Mouse (Mus musculus) hindbrain, embryonic 13.5 days (tissue): ENCODE measurements around the gene Zbtb42. TPM values are rescaled to one million over a fixed set of nuclear protein-coding genes. Genes with fewer than 3 reads are reported as not detected.
A peak's percentile ranks its signal among the peaks of the same experiment; 100 is the strongest.

ENCODE experiments used
- ATAC-seq: fragments of 200-750 bp; cut with Nextera tagmentation; 2 replicates; pipeline ENCODE4 v1.8.0; 2017; ENCODE audit warnings: moderate TSS enrichment; ENCODE audit not compliant: low FRiP score
- H3K27ac ChIP-seq: fragments of 300-500 bp; sonication (generic); 2 replicates; pipeline ENCODE4 v1.5.1; 2015; ENCODE audit warnings: inconsistent platforms, mild to moderate bottlenecking, moderate library complexity
- H3K27me3 ChIP-seq: fragments of 300-500 bp; sonication (generic); 2 replicates; pipeline ENCODE4 v1.6.1; 2015; ENCODE audit warnings: mild to moderate bottlenecking, inconsistent platforms
- H3K36me3 ChIP-seq: fragments of 300-500 bp; sonication (generic); 2 replicates; pipeline ENCODE4 v1.6.1; 2015; ENCODE audit warnings: mild to moderate bottlenecking, inconsistent platforms
- H3K4me1 ChIP-seq: fragments of 300-500 bp; sonication (generic); replicated peaks from 2 replicates; pipeline ENCODE4 v1.6.1; 2015; ENCODE audit warnings: inconsistent platforms
- H3K4me2 ChIP-seq: fragments of 300-500 bp; sonication (generic); 2 replicates; pipeline ENCODE4 v1.6.1; 2015; ENCODE audit warnings: inconsistent platforms, mild to moderate bottlenecking, moderate library complexity
- H3K4me3 ChIP-seq: fragments of 300-500 bp; sonication (generic); 2 replicates; pipeline ENCODE4 v1.5.1; 2015; ENCODE audit warnings: mild to moderate bottlenecking, inconsistent platforms
- H3K9ac ChIP-seq: fragments of 300-500 bp; sonication (generic); 2 replicates; pipeline ENCODE4 v1.6.1; 2015; ENCODE audit warnings: mild to moderate bottlenecking, inconsistent platforms
- H3K9me3 ChIP-seq: fragments of 300-500 bp; sonication (generic); 2 replicates; pipeline ENCODE4 v1.6.1; 2016; ENCODE audit warnings: inconsistent platforms
- WGBS: fragments of 180-500 bp; shearing (Covaris S2); methylation state at CpG from one replicate; pipeline ENCODE4 v1.1.7; 2015; 5-methylcytosine and 5-hydroxymethylcytosine counted together
- microRNA-seq: library from miRNA; unstranded; fragments of <30 nt; microRNA quantifications from one replicate; pipeline ENCODE4, GENCODE M21; 2016
- polyA plus RNA-seq: library from polyadenylated mRNA; unstranded; fragments of >200 nt; fragmentation: Nextera tagmentation; extraction: Ambion mirVana; gene quantifications from 2 replicates; pipeline ENCODE4 v1.2.1, GENCODE M21; 2015

Gene Zbtb42
- polyA plus RNA-seq, 1 experiment from 2014 or later: 4.6 TPM

DNA sequence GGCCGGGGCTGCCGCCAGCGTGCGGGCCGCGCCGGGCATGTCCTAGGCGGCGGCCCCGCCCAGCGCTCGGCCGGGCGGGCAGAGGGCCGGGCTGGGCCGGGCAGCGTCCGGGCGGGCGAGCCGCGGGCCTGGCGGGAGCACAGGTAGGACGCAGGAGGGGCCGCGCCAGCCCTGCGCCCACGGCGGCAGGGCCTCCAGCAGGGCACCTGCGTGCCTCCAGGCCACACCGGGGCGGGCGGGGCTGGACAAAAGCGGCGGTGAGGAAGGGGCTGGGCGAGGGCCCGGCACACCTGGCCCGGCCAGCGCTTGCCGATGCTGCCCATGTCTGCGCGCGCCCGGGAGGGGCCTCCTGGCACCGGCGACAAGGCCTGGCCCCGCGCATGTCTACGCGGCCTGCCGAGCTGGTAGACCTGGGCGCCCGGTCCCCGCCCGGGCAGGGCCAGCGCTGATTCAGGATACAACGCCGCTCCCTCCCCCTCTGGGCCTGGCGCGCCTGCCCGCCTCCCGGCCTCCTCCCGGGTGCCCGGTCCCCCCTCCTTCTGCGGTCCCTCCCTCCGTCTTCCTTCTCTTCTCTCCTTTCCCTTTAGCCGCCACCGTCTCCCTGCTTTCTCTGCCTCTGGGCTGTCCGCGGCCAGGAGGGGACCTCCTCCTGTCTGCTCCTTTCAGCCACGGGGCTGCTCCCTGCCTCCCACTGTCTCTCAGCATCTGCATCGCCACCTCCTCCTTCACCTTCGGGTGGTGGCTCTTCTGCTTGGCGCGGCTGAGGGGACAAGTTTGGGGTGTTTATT is 43.8 kb downstream of the Zbtb42 start:
- under 1% methylated on average over 52 of the region's 75 CpGs for WGBS
- peak; percentile 56 for ATAC-seq

DNA sequence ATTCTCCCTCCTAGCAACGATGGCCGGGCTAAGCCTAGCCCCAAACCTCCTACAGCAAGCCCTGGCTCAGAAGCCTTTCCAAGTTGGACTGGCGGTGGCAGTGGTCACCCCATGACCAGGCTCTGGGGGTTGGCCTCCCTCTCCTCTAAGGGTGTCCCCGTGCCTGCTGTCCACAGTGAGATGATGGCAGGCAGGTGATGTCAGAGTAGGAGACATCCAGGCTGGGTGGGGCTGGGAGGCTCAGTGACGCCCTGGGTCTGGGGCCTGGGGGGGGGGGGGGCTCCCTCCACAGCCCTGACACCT is 44.4 kb downstream of the Zbtb42 start:
- peaks cover 23% of the 10 kb centered on the region for H3K36me3 ChIP-seq
- WGBS: 10% methylated on average over 5 of the region's 5 CpGs
- no peaks in the 10 kb centered on the region for H3K9me3 ChIP-seq
- peak overlapping the region; percentile 81 for H3K27ac ChIP-seq
- H3K9ac ChIP-seq: peak overlapping the region; percentile 97
- H3K27me3 ChIP-seq: peaks cover 29% of the 10 kb centered on the region
- ATAC-seq: peak; percentile 15; the same call in 1 of the 2 replicates
- H3K4me3 ChIP-seq: peak overlapping the region; percentile 88
- H3K4me1 ChIP-seq: peaks cover 56% of the 10 kb centered on the region
- peak overlapping the region; percentile 83 for H3K4me2 ChIP-seq

More for the DNA sequence above, 43.8 kb downstream of the Zbtb42 start:
- peak overlapping the region; percentile 83 for H3K4me2 ChIP-seq
- H3K27me3 ChIP-seq: peaks cover 29% of the 10 kb centered on the region
- no peaks in the 10 kb centered on the region for H3K9me3 ChIP-seq
- H3K36me3 ChIP-seq: peaks cover 18% of the 10 kb centered on the region
- H3K27ac ChIP-seq: peak overlapping the region; percentile 81
- peak overlapping the region; percentile 88 for H3K4me3 ChIP-seq
- H3K9ac ChIP-seq: peak overlapping the region; percentile 97
- H3K4me1 ChIP-seq: peaks cover 51% of the 10 kb centered on the region

DNA sequence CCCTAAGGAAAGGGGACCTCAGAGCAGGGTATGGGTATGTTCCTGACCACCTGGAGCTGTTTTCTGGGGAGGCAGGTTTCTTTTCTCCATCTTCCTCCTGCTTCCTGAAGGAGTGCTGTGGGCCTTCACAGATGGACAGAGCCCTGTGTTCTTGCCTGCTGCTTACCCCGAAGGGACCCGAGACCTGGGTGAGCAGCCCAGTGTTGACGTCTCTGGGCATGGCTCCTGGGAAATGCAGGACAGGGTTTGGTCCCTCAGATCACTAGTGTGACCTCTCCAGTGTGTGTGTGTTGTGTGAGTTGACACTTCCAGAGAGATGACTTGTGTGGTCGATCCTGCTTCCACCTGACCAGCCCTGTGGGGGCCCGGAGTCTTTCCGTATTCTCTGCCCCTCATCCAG is 44.8 kb downstream of the Zbtb42 start:
- no peak overlapping the region for H3K27ac ChIP-seq
- WGBS: 82% methylated on average over 6 of the region's 6 CpGs
- ATAC-seq: no peak
- H3K9ac ChIP-seq: peak overlapping the region; percentile 97
- peak overlapping the region; percentile 83 for H3K4me2 ChIP-seq
- peaks cover 56% of the 10 kb centered on the region for H3K4me1 ChIP-seq
- no peaks in the 10 kb centered on the region for H3K9me3 ChIP-seq
- H3K4me3 ChIP-seq: peak overlapping the region; percentile 88
- H3K36me3 ChIP-seq: peaks cover 23% of the 10 kb centered on the region
- H3K27me3 ChIP-seq: peaks cover 29% of the 10 kb centered on the region

DNA sequence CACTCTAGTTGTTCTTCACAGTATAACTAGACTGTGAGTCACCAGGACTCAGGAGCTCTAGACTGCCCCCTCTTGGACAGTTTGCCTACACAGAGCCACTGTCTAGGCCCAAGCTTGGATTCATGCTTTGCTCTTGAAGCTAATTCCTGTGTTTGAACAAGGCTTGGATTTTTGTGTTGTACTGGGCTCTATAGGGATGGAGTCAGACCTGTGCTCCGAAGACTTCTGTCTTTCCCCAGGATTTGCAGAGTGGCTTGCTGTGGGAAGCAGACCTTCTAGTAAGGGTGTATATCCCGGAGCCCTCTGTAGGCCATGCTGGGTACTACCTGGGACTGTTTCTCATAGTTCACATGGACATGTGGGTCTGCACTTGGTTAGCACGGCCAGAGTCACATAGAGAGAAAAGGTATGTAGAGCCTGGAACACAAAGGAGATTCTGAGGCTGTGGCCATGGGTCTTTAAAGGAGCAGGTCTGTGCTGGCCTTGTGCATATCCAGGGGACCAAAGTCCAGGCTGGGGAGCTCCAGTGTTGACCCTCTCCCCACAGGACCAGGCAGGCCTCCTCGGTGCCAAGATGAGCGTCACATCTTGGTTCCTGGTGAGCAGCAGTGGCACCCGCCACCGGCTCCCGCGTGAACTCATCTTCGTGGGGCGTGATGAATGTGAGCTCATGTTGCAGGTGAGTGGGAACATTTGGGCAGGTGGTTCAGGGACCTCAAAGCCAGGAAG is 45.6 kb downstream of the Zbtb42 start:
- 0 out of 2 replicates have a peak overlapping the region, but pooled peaks have one; percentile 6 for H3K4me2 ChIP-seq
- 79% methylated on average over 11 of the region's 11 CpGs for WGBS
- peaks cover 56% of the 10 kb centered on the region for H3K4me1 ChIP-seq
- peaks cover 29% of the 10 kb centered on the region for H3K27me3 ChIP-seq
- no peaks in the 10 kb centered on the region for H3K9me3 ChIP-seq
- H3K9ac ChIP-seq: no peak overlapping the region
- H3K36me3 ChIP-seq: peaks cover 23% of the 10 kb centered on the region
- ATAC-seq: no peak
- H3K27ac ChIP-seq: no peak overlapping the region
- peak overlapping the region; percentile 4; the same call in 1 of the 2 replicates for H3K4me3 ChIP-seq

DNA sequence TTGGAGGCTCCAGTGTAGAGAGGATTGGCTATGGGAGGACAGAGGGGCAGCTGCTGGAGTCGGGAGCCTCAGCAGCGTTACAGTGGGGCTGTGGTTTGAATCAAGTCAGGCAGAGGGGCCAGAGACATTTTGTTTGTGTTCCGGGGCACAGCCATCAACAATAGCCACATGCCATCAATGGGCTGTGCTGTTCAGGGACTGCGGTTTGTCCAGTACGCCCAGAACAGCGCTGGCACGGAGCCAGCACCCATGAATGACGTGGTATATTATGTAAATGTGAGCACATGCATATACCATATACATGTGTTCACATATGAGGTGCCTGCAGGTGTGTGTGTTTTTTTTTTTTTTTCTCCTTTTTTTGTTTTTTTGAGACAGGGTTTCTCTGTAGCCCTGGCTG is 49.2 kb downstream of the Zbtb42 start:
- H3K27ac ChIP-seq: no peak overlapping the region
- no peak overlapping the region for H3K4me3 ChIP-seq
- H3K27me3 ChIP-seq: peaks cover 5% of the 10 kb centered on the region; the same call in 1 of the 2 replicates
- 0 out of 2 replicates have a peak overlapping the region, but pooled peaks have one; percentile 44 for H3K9ac ChIP-seq
- peaks cover 55% of the 10 kb centered on the region for H3K36me3 ChIP-seq
- 58% methylated on average over 8 of the region's 8 CpGs for WGBS
- no peak for ATAC-seq
- peaks cover 48% of the 10 kb centered on the region for H3K4me1 ChIP-seq
- H3K4me2 ChIP-seq: no peak overlapping the region
- H3K9me3 ChIP-seq: no peaks in the 10 kb centered on the region

DNA sequence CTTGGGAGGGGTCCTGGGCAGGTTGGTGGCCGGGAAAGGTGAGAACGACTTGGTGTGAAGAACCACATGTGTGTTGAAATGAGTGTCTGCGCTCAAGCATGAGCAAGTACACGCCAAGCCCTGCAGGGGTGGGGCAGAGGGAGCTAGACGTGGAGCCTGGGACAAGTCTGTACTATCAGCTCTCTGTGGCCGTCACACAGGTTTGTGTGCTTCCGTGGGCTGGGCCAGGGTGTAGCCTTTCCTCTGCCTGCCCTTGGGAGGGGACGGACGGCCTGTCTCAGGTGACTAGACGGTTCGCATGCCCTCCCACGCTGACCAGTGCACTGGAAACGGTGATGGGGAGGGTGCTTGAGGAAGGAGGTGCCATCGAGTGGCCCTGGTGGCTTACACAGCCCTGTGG is 52.2 kb downstream of the Zbtb42 start:
- Histone ChIP-seq H3K4me2 (no peak overlapping the region), H3K27me3 (no peaks in the 10 kb centered on the region), H3K9ac (no peak overlapping the region), H3K9me3 (no peaks in the 10 kb centered on the region), H3K4me3 (no peak overlapping the region), H3K27ac (no peak overlapping the region), H3K36me3 (peaks cover 77% of the 10 kb centered on the region), H3K4me1 (peaks cover 21% of the 10 kb centered on the region)
- no peak for ATAC-seq
- WGBS: 88% methylated on average over 14 of the region's 14 CpGs

Small RNA genes lying within 50 kb of the gene (microRNA-seq; reads per million reads assigned to microRNA genes)
- 0.70 reads per million for gene Mir6939

Other genes with a start within 250 kb of the Zbtb42 start
- 0.12 TPM in 1 of 2 replicates, not detected in the other for gene A530016L24Rik, start 189.4 kb upstream of the Zbtb42 start, polyA plus RNA-seq
- gene Tmem179, start 162.1 kb upstream of the Zbtb42 start, polyA plus RNA-seq: 40.8 and 44.4 TPM in 2 replicates
- 1.1 and 1.6 TPM in 2 replicates for gene Inf2, start 90.0 kb upstream of the Zbtb42 start, polyA plus RNA-seq
- gene Adssl1, start 58.8 kb upstream of the Zbtb42 start, polyA plus RNA-seq: 3.1 and 3.2 TPM in 2 replicates
- gene Siva1, start 34.1 kb upstream of the Zbtb42 start, polyA plus RNA-seq: 62.6 and 63.8 TPM in 2 replicates
- gene Akt1, start 3.9 kb upstream of the Zbtb42 start, polyA plus RNA-seq: 60.8 and 64.5 TPM in 2 replicates
- 24.2 and 24.9 TPM in 2 replicates for gene Cep170b, start 41.6 kb downstream of the Zbtb42 start, polyA plus RNA-seq
- 6.4 and 7.0 TPM in 2 replicates for gene Pld4, start 81.8 kb downstream of the Zbtb42 start, polyA plus RNA-seq
- 0.84 and 0.86 TPM in 2 replicates for gene Ahnak2, start 123.8 kb downstream of the Zbtb42 start, polyA plus RNA-seq
- gene Clba1, start 130.1 kb downstream of the Zbtb42 start, polyA plus RNA-seq: 20.0 and 21.9 TPM in 2 replicates
- gene Cdca4, start 150.6 kb downstream of the Zbtb42 start, polyA plus RNA-seq: 55.3 and 60.5 TPM in 2 replicates
- not detected in 2 replicates for gene Gpr132, start 189.4 kb downstream of the Zbtb42 start, polyA plus RNA-seq